Mouse (Mus musculus) lung, adult 2 months (tissue): ENCODE data around the gene Ncoa7. TPM values are rescaled to one million over a fixed set of nuclear protein-coding genes. Genes with fewer than 3 reads are reported as not detected.

Source experiments
- DNase-seq: peaks from one replicate; pipeline ENCODE4 v3.0.0; 2022
- H3K4me1 ChIP-seq: fragments of 200-500 bp; 2 replicates; pipeline ENCODE4 v1.6.1; 2011; ENCODE audit warnings: low read length; ENCODE audit not compliant: control insufficient read depth, insufficient read depth
- H3K4me3 ChIP-seq: fragments of 200-500 bp; replicated peaks from 2 replicates; pipeline ENCODE3; 2011; ENCODE audit warnings: low read depth, mild to moderate bottlenecking, control low read depth, low read length; ENCODE audit errors: extremely low read depth
- CTCF ChIP-seq: fragments of 200-500 bp; IDR thresholded peaks from 2 replicates; pipeline ENCODE4 v1.5.1; 2011; ENCODE audit warnings: mild to moderate bottlenecking, low read length, control low read depth; ENCODE audit not compliant: insufficient read depth
- POLR2A ChIP-seq: fragments of 200-500 bp; IDR thresholded peaks from 2 replicates; pipeline ENCODE4 v1.6.1; 2011; ENCODE audit warnings: low read depth, mild to moderate bottlenecking, control low read depth, low read length, borderline replicate concordance; ENCODE audit errors: extremely low read depth
- whole genome bisulfite sequencing: fragments of 180-500 bp; shearing (Covaris S2); methylation state at CpG from one replicate; pipeline ENCODE4 v1.1.7; 2018; 5-methylcytosine and 5-hydroxymethylcytosine counted together
- polyA plus RNA-seq: library from polyadenylated mRNA; depleted of rRNA; stranded (reverse); fragments of >200 nt; gene quantifications from 2 replicates; pipeline ENCODE4 v1.2.3, GENCODE M21; 2012

Ncoa7 gene
- polyA plus RNA-seq, 1 experiment: 4.6 TPM

GRCm38 (mm10) chr10:30825049-30825448 lies 21.9 kb upstream of the Ncoa7 start:
- 0% methylated on average over 1 of the region's 1 CpGs for WGBS
- no peak for DNase-seq
- TF ChIP-seq CTCF (0 out of 2 replicates have a peak, but pooled peaks have one; percentile 14), POLR2A (no peak)
- no peak overlapping the region for H3K4me3 ChIP-seq
- H3K4me1 ChIP-seq: no peaks in the 10 kb centered on the region

GRCm38 (mm10) chr10:30810967-30811293 lies 7.8 kb upstream of the Ncoa7 start:
- under 1% methylated on average over 11 of the region's 11 CpGs for WGBS
- peak; percentile 63 for DNase-seq
- TF ChIP-seq POLR2A (0 out of 2 replicates have a peak, but pooled peaks have one; percentile 9), CTCF (peak; percentile 38; the same call in 1 of the 2 replicates)

DNA sequence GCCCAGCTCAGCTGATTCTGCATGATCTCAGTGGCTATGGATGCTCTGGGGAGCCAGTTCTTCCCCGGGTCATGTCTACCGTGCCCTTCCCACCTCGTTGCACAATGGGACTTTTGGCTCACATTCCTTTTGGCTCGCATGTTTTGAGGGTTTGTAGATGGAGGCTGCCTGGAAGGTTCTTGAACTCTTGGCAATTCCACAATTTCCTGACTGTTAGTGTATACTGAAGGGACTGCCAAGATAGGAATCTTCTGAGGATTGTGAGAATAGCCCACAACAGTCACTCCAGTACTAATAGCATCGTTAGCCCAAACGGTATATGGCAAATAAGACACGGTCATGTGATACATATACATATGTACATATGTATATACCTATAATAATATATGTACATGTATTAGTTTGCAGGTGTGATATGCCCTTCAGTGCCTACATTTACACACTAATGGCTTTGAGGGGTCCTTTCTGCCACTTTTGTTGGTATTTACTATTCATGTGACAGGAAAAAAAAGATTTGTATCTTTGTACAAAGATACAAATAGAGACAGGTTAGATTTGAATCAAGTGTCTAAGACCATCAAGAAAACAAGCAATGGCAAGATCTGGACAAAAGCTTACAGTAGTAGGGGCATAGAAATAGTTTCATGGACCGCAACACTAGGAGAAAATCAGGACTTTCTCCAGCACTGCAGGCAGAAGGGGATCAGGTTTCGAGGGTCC lies 7.3 kb upstream of the Ncoa7 start:
- DNase-seq: peak; percentile 28
- 11% methylated on average over 9 of the region's 9 CpGs for WGBS
- H3K4me1 ChIP-seq: peaks cover 3% of the 10 kb centered on the region
- TF ChIP-seq POLR2A (no peak), CTCF (no peak)
- peak overlapping the region; percentile 48 for H3K4me3 ChIP-seq

More at GRCm38 (mm10) chr10:30810967-30811293, 7.8 kb upstream of the Ncoa7 start:
- peak overlapping the region; percentile 48 for H3K4me3 ChIP-seq
- peaks cover 3% of the 10 kb centered on the region for H3K4me1 ChIP-seq

GRCm38 (mm10) chr10:30803587-30804253 lies 594 bp upstream of the Ncoa7 start:
- TF ChIP-seq CTCF: no peak
- no peak for TF ChIP-seq POLR2A
- H3K4me3 ChIP-seq: peak overlapping the region; percentile 96
- H3K4me1 ChIP-seq: peaks cover 7% of the 10 kb centered on the region
- WGBS: 22% methylated on average over 7 of the region's 7 CpGs
- no peak for DNase-seq

DNA sequence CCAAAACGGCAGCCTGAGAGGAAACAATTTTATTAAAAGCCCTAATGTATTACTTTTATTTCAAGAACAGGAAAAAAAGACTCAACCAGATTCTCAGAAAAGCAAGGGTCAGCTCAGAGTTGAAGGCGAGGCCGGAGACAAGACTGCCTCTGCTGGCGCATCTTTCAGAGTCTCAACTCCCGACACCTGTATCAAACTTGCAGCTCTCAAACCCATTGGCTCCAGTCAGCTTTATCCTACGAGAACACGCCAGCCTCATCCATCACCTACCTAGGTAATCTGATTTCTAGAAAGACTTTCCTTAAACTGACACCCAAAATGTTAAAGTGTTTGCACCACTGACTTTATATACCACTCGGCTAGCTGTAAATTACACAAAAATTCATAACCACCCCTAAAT lies 1.1 kb downstream of the Ncoa7 start:
- Histone ChIP-seq H3K4me3 (peak overlapping the region; percentile 96), H3K4me1 (peaks cover 7% of the 10 kb centered on the region)
- WGBS: 10% methylated on average over 8 of the region's 8 CpGs
- TF ChIP-seq POLR2A: no peak
- no peak for TF ChIP-seq CTCF
- DNase-seq: no peak

- H3K4me3 ChIP-seq: no peak overlapping the region
- WGBS: 71% methylated on average over 2 of the region's 2 CpGs
- DNase-seq: no peak
- peaks cover 7% of the 10 kb centered on the region for H3K4me1 ChIP-seq
- TF ChIP-seq POLR2A: no peak
- no peak for TF ChIP-seq CTCF
Measured at GRCm38 (mm10) chr10:30799713-30800450, 3.2 kb downstream of the Ncoa7 start.

DNA sequence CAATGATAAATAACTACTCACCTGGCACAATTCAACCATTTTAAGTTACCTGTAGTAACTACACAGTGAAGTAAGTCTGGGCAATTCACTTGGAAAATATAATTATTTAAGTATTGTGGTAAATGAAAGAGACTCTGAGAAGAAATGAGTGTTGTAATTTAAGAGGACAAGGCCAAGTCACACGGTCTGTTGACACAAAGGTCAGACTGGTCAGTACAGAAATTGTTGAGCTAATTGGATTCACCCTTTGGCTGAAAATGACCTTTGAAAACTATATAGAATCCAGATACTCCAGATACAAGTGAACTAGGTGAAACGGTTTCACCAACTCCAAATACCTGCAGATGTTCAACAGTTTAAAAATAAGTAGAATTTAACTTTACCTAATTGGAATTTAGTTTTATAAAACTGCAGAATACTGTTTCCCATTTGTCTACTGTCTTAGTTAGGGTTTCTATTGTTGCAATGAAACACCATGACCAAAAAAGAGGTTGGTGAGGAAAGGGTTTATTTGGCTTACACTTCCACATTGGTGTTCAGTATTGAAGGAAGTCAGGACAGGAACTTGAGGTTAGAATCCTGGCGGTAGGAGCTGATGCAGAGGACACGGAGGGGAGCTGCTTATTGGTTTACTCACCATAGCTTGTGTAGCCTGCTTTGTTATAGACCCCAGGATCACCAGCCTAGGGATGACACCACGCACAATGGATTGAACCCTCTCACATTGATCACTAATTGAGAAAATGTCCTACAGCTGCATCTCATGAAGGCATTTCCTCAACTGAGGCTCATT lies 6.5 kb downstream of the Ncoa7 start:
- Histone ChIP-seq H3K4me1 (no peaks in the 10 kb centered on the region; the same call in 1 of the 2 replicates), H3K4me3 (no peak overlapping the region)
- no peak for DNase-seq
- TF ChIP-seq POLR2A: no peak
- TF ChIP-seq CTCF: no peak
- 75% methylated on average over 5 of the region's 5 CpGs for WGBS

- 0 out of 2 replicates have a peak, but pooled peaks cover 2% of the 10 kb centered on the region for H3K4me1 ChIP-seq
- TF ChIP-seq POLR2A (no peak), CTCF (no peak)
- no peak for DNase-seq
- WGBS: 73% methylated on average over 3 of the region's 3 CpGs
- H3K4me3 ChIP-seq: no peak overlapping the region
Measured at GRCm38 (mm10) chr10:30791016-30791415, 12.1 kb downstream of the Ncoa7 start.

DNA sequence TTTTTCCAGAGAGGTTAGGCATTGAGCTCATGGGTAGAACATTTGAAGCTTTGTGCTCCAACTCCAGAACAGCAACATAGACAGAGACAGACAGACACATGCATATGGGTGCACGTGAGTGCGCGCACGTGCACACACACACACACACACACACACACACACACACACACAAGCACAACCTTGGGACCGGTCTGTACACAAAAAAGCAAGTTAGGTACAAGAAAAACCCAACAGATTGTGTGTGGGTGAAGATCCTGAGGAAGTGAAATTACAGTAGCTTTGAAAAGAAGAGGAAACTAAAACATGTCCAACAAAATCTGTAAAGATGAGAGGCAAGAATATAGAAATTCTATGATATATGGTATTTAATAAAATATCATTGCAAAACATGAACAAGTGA lies 13.6 kb downstream of the Ncoa7 start:
- Histone ChIP-seq H3K4me1 (peaks cover 2% of the 10 kb centered on the region; the same call in 1 of the 2 replicates), H3K4me3 (no peak overlapping the region)
- TF ChIP-seq CTCF: no peak
- TF ChIP-seq POLR2A: no peak
- no peak for DNase-seq
- 88% methylated on average over 5 of the region's 5 CpGs for WGBS
